Mouse (Mus musculus): Measurements from ENCODE around the gene Tmem189. TPM values are rescaled to one million over a fixed set of nuclear protein-coding genes. Genes with fewer than 3 reads are reported as not detected.
"Not testable (repeated sequence)": the region's sequence is repeated elsewhere in the genome, so short reads cannot be mapped to it uniquely, and the experiment has no call there.

Gene Tmem189
- polyA plus RNA-seq, 1 experiment from 2014 or later, result 37.4 TPM

DNA sequence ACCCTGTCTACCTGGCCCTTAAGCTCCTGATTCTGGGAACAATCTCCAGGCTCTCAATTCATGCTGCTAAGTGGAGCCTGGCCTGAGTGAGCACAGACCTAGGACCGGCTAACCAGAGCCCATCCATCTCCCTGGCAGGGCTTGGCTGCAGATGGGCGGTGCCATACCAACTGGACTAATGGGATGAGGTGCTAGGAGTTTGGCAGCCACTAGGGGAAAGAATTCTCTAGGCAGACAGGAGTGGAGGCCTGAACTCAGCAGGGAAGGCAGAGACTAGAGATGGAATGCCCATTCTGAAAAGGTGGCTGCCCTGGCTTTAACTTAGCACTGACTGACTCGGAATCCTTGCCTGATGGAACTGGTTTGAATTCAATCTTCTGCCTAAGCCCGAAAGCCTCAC is 43.2 kb downstream of the Tmem189 start:
- Histone ChIP-seq H3K36me3 (peaks cover 64% of the 10 kb centered on the region), H3K9ac (no peak overlapping the region), H3K27me3 (replicated peaks) (no peaks in the 10 kb centered on the region), H3K4me2 (no peak overlapping the region), H3K9me3 (no peaks in the 10 kb centered on the region), H3K4me3 (no peak overlapping the region), H3K27ac (replicated peaks) (no peak overlapping the region), H3K4me1 (no peaks in the 10 kb centered on the region)
- ATAC-seq (ENCODE audit: extremely low read depth, insufficient number of reproducible peaks, low FRiP score, low TSS enrichment), result no peak
- WGBS, result 74% methylated on average over 4 of the region's 4 CpGs

DNA sequence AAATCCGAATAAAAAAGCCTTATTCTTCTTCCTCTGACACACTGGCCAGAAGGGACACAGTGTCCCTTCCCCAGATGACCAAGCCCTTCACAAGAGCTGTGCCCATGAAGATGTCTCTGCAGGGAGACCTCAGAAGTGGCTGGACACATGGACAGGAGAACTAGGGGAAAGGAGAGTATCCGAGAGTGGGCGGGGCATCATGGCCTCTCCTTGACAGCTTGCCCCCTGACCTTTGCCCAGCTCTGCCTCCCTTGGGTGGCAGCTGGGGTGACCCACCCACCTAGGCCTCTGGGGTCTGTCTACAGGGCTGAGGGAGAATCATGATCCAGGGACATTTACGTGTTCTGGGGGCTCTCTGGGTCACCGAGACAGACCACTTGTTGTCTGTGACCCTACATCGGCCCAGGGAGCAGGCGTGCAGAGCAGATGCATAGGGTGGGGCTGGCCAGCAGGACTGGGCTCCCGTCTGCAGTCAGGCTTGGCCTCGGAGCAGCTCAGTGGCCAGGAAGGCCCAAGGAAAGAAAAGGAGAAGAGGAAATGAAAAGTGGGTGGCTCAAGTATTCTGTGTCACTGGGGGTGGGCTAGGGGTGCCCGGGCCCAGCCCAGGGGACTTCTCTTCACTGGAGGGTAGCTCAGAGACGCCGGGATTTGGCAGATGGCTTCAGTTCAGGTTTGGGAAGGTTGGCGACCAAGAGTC is 46.1 kb downstream of the Tmem189 start:
- not testable (repeated sequence) for H3K4me3 ChIP-seq; H3K27me3 ChIP-seq (replicated peaks); H3K9me3 ChIP-seq; H3K4me2 ChIP-seq; H3K9ac ChIP-seq; H3K4me1 ChIP-seq; H3K27ac ChIP-seq (replicated peaks)
- ATAC-seq (ENCODE audit: extremely low read depth, insufficient number of reproducible peaks, low FRiP score, low TSS enrichment), result 0 out of 2 replicates have a peak, but pooled peaks have one; percentile 27
- H3K36me3 ChIP-seq, result peaks cover 49% of the 10 kb centered on the region
- WGBS, result 80% methylated on average over 13 of the region's 13 CpGs

DNA sequence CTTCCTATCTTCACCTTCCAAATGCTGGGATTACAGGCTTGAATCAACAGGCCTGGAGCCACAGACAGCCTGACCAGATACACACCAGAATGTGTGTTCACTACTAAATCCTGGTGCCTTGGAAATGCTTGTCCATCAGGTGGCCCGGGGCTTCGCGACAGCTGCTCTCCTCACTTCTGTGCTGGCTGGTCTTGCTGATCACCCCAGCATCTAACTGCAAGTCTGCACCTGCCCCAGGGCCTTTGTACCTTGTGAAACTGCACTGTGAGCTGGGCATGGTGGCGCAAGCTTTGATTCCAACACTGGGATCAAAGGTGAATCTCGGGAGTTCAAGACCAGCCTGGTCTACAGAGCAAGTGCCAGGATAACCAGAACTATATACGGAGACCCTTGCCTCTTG is 47.5 kb downstream of the Tmem189 start:
- Histone ChIP-seq H3K4me1 (no peaks in the 10 kb centered on the region), H3K27ac (replicated peaks) (no peak overlapping the region), H3K9me3 (no peaks in the 10 kb centered on the region), H3K9ac (no peak overlapping the region), H3K27me3 (replicated peaks) (no peaks in the 10 kb centered on the region), H3K4me3 (no peak overlapping the region), H3K4me2 (no peak overlapping the region), H3K36me3 (peaks cover 42% of the 10 kb centered on the region)
- WGBS, result 90% methylated on average over 6 of the region's 6 CpGs
- no peak for ATAC-seq (ENCODE audit: extremely low read depth, insufficient number of reproducible peaks, low FRiP score, low TSS enrichment)

GRCm38 (mm10) chr2:167641337-167641736 is 48.3 kb downstream of the Tmem189 start:
- Histone ChIP-seq H3K4me1 (no peaks in the 10 kb centered on the region), H3K27ac (replicated peaks) (no peak overlapping the region), H3K36me3 (peaks cover 41% of the 10 kb centered on the region), H3K4me2 (no peak overlapping the region), H3K9me3 (no peaks in the 10 kb centered on the region), H3K27me3 (replicated peaks) (no peaks in the 10 kb centered on the region), H3K9ac (no peak overlapping the region), H3K4me3 (no peak overlapping the region)
- ATAC-seq (ENCODE audit: extremely low read depth, insufficient number of reproducible peaks, low FRiP score, low TSS enrichment), result no peak
- 41% methylated on average over 8 of the region's 8 CpGs for WGBS

DNA sequence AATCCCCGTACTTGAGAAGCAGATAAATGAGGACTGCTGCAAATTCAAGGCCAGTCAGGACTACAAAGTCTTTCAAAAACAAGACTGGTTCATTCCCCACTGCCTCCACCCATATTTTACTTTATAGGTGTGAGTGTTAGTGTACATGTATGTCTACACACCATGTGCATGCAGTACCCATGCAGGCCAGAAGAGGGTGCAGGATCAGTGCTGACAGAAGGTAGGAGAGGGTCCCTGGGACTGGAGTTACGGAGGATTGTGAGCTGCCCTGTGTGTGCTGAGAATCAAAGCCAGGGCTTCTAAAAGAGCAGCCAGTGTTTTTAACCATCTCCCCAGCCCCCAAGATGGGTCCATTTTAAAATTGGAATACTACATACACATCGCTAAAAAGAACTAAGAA is 49.3 kb downstream of the Tmem189 start:
- Histone ChIP-seq H3K4me2 (no peak overlapping the region), H3K36me3 (peaks cover 31% of the 10 kb centered on the region), H3K4me3 (no peak overlapping the region), H3K4me1 (no peaks in the 10 kb centered on the region), H3K9ac (no peak overlapping the region), H3K27ac (replicated peaks) (no peak overlapping the region), H3K27me3 (replicated peaks) (no peaks in the 10 kb centered on the region), H3K9me3 (0 out of 2 replicates have a peak, but pooled peaks cover 5% of the 10 kb centered on the region)
- 73% methylated on average over 3 of the region's 3 CpGs for WGBS
- no peak for ATAC-seq (ENCODE audit: extremely low read depth, insufficient number of reproducible peaks, low FRiP score, low TSS enrichment)

DNA sequence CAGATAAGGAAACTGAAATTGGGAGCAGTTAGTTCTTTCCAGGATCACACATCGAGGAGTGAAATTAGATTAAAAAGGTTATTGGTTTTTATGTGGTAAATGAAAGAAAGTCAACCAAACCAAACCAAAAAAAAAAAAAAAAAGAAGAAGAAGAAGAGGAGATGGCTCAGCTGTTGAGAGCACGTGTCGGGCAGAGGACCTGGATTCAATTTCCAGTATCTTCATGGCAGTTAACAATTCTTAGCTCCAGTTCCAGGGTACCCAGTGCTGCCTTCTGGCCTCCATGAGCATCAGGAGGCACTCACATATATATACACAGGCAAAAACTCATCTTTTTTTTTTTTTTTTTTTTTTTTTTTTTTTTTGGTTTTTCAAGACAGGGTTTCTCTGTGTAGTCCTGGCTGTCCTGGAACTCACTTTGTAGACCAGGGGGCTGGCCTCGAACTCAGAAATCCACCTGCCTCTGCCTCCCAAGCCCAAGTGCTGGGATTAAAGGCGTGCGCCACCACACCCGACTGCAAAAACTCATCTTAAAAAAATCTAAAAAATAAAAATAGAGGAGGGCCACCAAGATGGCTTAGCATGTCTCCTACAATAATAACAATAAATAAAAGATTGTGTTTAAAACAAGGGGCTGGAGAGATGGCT is 54.6 kb downstream of the Tmem189 start:
- H3K9ac ChIP-seq, result peak overlapping the region; percentile 60; the same call in 1 of the 2 replicates
- no peaks in the 10 kb centered on the region for H3K27me3 ChIP-seq (replicated peaks)
- H3K4me2 ChIP-seq, result peak overlapping the region; percentile 70
- WGBS, result 70% methylated on average over 7 of the region's 7 CpGs
- H3K4me1 ChIP-seq, result peaks cover 35% of the 10 kb centered on the region
- H3K36me3 ChIP-seq, result no peaks in the 10 kb centered on the region
- H3K9me3 ChIP-seq, result 0 out of 2 replicates have a peak, but pooled peaks cover 5% of the 10 kb centered on the region
- peak overlapping the region; percentile 42 for H3K4me3 ChIP-seq
- no peak for ATAC-seq (ENCODE audit: extremely low read depth, insufficient number of reproducible peaks, low FRiP score, low TSS enrichment)
- no peak overlapping the region for H3K27ac ChIP-seq (replicated peaks)

DNA sequence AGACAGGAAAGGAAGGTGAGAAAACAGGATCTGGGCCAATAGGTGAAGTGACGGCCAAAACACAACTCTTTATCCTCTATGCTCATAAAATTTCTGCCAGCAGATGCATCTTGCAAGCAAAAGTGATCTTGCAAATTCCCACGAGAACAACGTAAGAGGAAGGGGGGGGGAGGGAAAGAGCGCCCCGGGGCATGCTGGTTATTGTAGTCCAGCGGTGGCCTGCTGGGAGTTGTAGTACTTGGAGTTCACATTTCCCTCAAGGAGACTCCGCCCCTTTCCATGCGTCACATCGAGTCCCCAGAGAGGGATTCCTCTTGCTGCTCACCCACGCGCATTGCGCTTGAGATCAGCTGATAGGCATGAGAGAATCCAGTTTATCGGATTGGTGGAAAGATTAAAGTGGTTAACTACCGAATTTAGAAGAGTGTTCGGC is 55.3 kb downstream of the Tmem189 start:
- H3K36me3 ChIP-seq, result no peaks in the 10 kb centered on the region
- H3K27me3 ChIP-seq (replicated peaks), result no peaks in the 10 kb centered on the region
- peaks cover 41% of the 10 kb centered on the region for H3K4me1 ChIP-seq
- peak; percentile 75 for ATAC-seq (ENCODE audit: extremely low read depth, insufficient number of reproducible peaks, low FRiP score, low TSS enrichment)
- H3K9ac ChIP-seq, result peak overlapping the region; percentile 73
- H3K27ac ChIP-seq (replicated peaks), result peak overlapping the region; percentile 91
- H3K9me3 ChIP-seq, result 0 out of 2 replicates have a peak, but pooled peaks cover 5% of the 10 kb centered on the region
- peak overlapping the region; percentile 42 for H3K4me3 ChIP-seq
- H3K4me2 ChIP-seq, result peak overlapping the region; percentile 70
- WGBS, result under 1% methylated on average over 15 of the region's 15 CpGs

DNA sequence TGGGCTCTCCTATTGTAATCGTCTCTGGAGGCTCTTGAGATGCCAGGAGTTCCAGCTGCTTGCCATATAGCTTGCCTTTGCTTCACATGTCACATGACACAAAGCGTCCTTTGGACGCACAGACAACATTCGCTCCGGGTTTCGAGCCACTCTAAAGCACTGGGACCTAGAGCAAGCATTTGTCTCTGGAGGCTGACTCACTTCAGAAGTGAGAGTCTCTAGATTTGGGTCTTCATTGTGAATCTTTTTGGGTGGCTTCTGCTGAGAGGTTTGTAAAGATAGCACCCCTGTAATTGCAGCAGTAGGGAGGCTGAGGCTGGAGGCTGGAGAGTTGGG is 56.1 kb downstream of the Tmem189 start:
- 59% methylated on average over 6 of the region's 6 CpGs for WGBS
- Histone ChIP-seq H3K9ac (peak overlapping the region; percentile 73), H3K9me3 (0 out of 2 replicates have a peak, but pooled peaks cover 5% of the 10 kb centered on the region), H3K4me2 (peak overlapping the region; percentile 70), H3K4me3 (peak overlapping the region; percentile 42; the same call in 1 of the 2 replicates), H3K4me1 (peaks cover 50% of the 10 kb centered on the region), H3K36me3 (no peaks in the 10 kb centered on the region), H3K27me3 (replicated peaks) (no peaks in the 10 kb centered on the region), H3K27ac (replicated peaks) (peak overlapping the region; percentile 91)
- no peak for ATAC-seq (ENCODE audit: extremely low read depth, insufficient number of reproducible peaks, low FRiP score, low TSS enrichment)

DNA sequence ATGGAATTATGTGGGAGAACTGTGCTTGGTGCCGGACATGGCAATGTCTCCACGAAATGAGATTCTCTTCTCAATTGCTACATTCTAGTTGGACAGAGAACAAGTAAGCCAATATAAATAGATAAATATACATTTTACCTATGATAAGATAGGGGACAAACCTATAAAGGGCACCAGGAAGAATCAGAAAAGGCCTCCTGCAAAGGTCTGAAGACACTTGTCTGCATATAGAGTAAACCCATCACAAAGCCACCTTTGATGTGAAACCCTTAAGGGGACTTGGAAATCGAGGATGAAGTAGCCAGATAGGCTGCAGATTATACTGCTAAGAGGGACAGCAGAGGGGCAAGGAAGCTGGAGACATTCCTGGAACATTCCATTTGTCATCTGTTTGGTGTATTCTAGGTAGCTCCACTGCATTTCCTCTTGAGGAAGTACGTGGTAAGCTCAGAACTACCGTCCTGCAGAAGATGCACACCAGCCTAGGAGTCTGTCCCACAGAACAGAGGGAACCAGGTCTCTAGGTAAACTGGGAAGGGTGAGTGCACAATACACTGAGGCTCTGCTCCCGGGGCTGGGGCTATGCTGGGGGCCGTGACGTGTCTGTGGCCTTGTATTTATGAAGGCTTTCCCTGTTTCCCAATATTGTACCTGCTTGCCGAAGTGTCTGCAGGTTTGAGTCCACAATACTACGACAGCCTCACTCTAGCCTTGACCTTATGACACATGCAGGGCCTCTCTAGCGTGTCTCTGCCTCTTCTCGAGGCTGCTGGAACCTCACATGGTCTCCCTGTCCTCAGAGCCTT is 56.7 kb downstream of the Tmem189 start:
- H3K27me3 ChIP-seq (replicated peaks), result no peaks in the 10 kb centered on the region
- H3K4me1 ChIP-seq, result peaks cover 56% of the 10 kb centered on the region
- ATAC-seq (ENCODE audit: extremely low read depth, insufficient number of reproducible peaks, low FRiP score, low TSS enrichment), result no peak
- peaks cover 5% of the 10 kb centered on the region for H3K36me3 ChIP-seq
- H3K4me3 ChIP-seq, result peak overlapping the region; percentile 86
- H3K4me2 ChIP-seq, result peak overlapping the region; percentile 70
- peak overlapping the region; percentile 99 for H3K9ac ChIP-seq
- 0 out of 2 replicates have a peak, but pooled peaks cover 5% of the 10 kb centered on the region for H3K9me3 ChIP-seq
- WGBS, result 60% methylated on average over 12 of the region's 12 CpGs
- peak overlapping the region; percentile 91 for H3K27ac ChIP-seq (replicated peaks)

DNA sequence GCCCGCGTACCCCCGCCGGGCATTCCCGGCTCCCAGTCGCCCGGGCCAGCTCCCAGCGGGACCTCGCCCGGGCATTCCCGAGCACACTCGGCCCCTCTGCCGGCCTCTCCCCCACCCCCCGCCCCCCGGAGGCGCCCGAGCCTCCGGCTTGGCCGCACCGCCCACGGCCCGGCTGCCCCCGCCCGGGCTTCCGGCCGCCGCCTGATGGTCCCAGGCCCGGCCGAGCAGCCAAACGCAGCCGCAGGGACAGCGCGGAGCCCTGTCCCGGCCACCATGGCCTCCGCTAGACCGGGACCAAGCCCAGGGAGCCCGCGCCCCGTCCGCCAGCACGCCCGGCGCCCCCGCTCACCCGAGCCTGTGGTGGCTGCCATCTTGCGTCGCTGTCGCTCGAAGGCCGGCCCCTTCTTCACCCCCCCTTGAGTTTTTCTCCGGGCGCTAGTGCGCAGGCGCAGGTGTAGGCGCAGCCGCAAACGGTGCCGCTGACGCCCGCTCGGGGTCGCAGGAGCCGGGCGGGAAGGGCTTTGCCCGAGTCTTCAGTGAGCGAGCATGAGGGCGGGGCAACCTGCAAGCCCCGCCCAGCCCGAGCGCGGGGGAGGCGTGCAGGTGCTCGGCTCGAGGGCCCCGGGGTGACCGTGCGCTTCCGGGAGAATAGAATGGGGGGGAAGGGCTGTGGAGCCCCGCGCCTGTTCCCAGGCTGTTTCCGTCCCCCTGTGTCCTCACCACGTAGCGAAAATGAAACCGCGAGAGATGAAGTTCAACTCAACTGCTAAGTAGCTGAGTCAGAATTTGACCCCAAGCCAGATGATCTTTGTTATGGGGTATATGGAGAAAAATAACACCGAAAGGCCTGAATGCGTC is 57.8 kb downstream of the Tmem189 start, which contains the start of gene Ube2v1:
Gene Ube2v1 (minus strand): TSS at position 505 of the 858 bp plus-strand sequence.
- peaks cover 67% of the 10 kb centered on the region for H3K4me1 ChIP-seq
- H3K4me3 ChIP-seq, result peak within 1 kb of the TSS; percentile 86
- H3K27me3 ChIP-seq (replicated peaks), result no peaks in the 10 kb centered on the region
- ATAC-seq (ENCODE audit: extremely low read depth, insufficient number of reproducible peaks, low FRiP score, low TSS enrichment), result peak; percentile 80
- H3K27ac ChIP-seq (replicated peaks), result peak within 1 kb of the TSS; percentile 91
- under 1% methylated on average over 78 of the region's 87 CpGs for WGBS
- H3K9ac ChIP-seq, result peak within 1 kb of the TSS; percentile 99
- H3K36me3 ChIP-seq, result peaks cover 16% of the 10 kb centered on the region
- H3K9me3 ChIP-seq, result 0 out of 2 replicates have a peak, but pooled peaks cover 5% of the 10 kb centered on the region
- peak within 1 kb of the TSS; percentile 97 for H3K4me2 ChIP-seq

Data from heart, embryonic 13.5 days (tissue).